In the genomic region with DNA sequence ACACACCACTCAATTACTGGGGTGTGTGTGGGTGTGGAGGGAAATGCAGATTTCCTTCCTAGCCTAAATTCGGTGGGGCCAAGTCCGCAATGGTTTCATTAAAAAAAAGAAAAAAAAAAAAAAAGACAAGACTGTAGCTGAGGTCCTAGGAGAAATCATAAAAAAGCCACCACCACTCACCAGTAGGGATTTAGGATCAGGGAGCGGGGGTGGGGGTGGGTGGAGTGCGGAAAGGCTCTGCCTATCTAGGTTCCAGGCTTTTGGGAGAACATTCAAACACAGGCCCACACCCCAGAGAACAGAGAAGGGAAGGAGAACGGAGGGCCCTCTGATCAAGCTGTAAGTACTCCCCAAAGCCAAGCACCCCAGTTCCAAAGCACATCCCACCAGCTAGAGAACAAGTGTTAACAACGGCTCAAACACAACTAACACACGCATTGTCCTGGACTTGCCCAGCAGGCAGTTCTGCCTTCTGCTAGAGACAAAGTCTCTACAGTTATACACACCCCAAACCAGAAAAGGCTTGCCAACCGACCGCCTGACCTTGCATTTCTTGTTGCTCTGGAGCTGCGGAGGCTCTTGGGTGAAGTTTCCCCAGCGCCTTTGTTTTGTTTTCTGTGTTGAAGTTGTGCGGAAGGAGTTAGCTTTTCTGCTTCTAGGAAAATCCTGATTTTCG, we compare ENCODE assay signal across 8 mouse cellular contexts. TPM values are rescaled to one million over a fixed set of nuclear protein-coding genes. Genes with fewer than 3 reads are reported as not detected.
DNase-seq lines count a peak whose midpoint lies in the region; ATAC-seq and TF ChIP-seq lines count a peak whose summit lies in the region.

No protein-coding gene starts in this region.

- intact Hi-C loops in left cerebral cortex, postnatal 4 days (cut with DNase I), result loop anchor here (10.0 kb wide), 1 partner anchor 112 kb away; no protein-coding TSS in a partner anchor
- intact Hi-C loops in heart, postnatal 14 days (cut with DNase I), result loop anchor here (5.0 kb wide), 1 partner anchor 64 kb away; a partner anchor contains a TSS

- peaks cover 13 to 19% of the 10 kb centered on the region in 2 experiments for H3K4me1 ChIP-seq in MEL (ENCODE audit: control insufficient read depth in 1 of 2, insufficient read depth in 2 of 2, low read length in 2 of 2)
- peaks cover 27% of the 10 kb centered on the region for H3K4me1 ChIP-seq in neural tube, embryonic 12.5 days

- peaks cover 18 to 28% of the 10 kb centered on the region in 2 experiments for H3K36me3 ChIP-seq in MEL (ENCODE audit: control insufficient read depth in 1 of 2, insufficient read depth in 2 of 2, low read length in 2 of 2)
- H3K36me3 ChIP-seq in neural tube, embryonic 12.5 days, result peaks cover 23% of the 10 kb centered on the region

- no peak for TF ChIP-seq CTCF in MEL (IDR thresholded peaks at IDR 0.05 in 2 of 3, conservative IDR thresholded peaks at IDR 0.05 in 1 of 3; ENCODE audit: control insufficient read depth in 1 of 3, insufficient read depth in 1 of 3, low read depth in 2 of 3, low read length in 3 of 3, poor library complexity in 1 of 3, severe bottlenecking in 1 of 3)

- H3K9ac ChIP-seq in MEL (ENCODE audit: control insufficient read depth, low read depth, low read length, poor library complexity, severe bottlenecking), result peak overlapping the region; percentile 88
- peak overlapping the region; percentile 67 for H3K9ac ChIP-seq in neural tube, embryonic 12.5 days

- H3K4me3 ChIP-seq in MEL (ENCODE audit: control insufficient read depth in 1 of 2, insufficient read depth in 1 of 2, low read depth in 2 of 2, low read length in 2 of 2), result peak overlapping the region; percentile 82 to 84
- peak overlapping the region; percentile 55 for H3K4me3 ChIP-seq in neural tube, embryonic 12.5 days

- H3K27ac ChIP-seq in MEL (ENCODE audit: control insufficient read depth, low read depth, low read length), result peak overlapping the region; percentile 94
- peak overlapping the region; percentile 81 for H3K27ac ChIP-seq in neural tube, embryonic 12.5 days

- TF ChIP-seq RAD21 in MEL (IDR thresholded peaks at IDR 0.05; ENCODE audit: low read depth, low read length), result no peak

- DNase-seq in left cerebral cortex, adult 18-20 months (ENCODE audit: low spot score in 2 of 2), result peak; percentile 9 to 30
- DNase-seq in left cerebral cortex, postnatal 4 days, result no peak
- DNase-seq in MEL (ENCODE audit: low read depth, low spot score) (peak; percentile 62), liver (peak; percentile 55)
- DNase-seq in embryo, embryonic 9.5 days (ENCODE audit: extremely low spot score), result peak; percentile 64
- peak; percentile 19 to 42 for DNase-seq in heart, postnatal 14 days
- no peak for DNase-seq in cerebellum, postnatal 4 days (ENCODE audit: low spot score in 2 of 2)

- H3K79me2 ChIP-seq in MEL (ENCODE audit: control insufficient read depth, insufficient read depth, low read length, poor library complexity), result peaks cover 17% of the 10 kb centered on the region

- TF ChIP-seq EP300 in MEL (IDR thresholded peaks at IDR 0.05; ENCODE audit: low read depth in 1 of 2, low read length in 2 of 2), result no peak

- TF ChIP-seq POLR2A in MEL (IDR thresholded peaks at IDR 0.05; ENCODE audit: control insufficient read depth in 1 of 2, insufficient read depth in 1 of 2, low read depth in 1 of 2, low read length in 2 of 2, poor library complexity in 1 of 2), result no peak

- WGBS in neural tube, embryonic 12.5 days, result under 1% methylated on average over 13 of the region's 13 CpGs

- peak overlapping the region; percentile 88 for H3K4me2 ChIP-seq in neural tube, embryonic 12.5 days (replicated peaks)

- no peaks in the 10 kb centered on the region for H3K27me3 ChIP-seq in MEL (ENCODE audit: control insufficient read depth in 1 of 2, insufficient read depth in 2 of 2, low read length in 2 of 2)
- H3K27me3 ChIP-seq in neural tube, embryonic 12.5 days (replicated peaks), result no peaks in the 10 kb centered on the region

- no peaks in the 10 kb centered on the region for H3K9me3 ChIP-seq in MEL (replicated peaks; ENCODE audit: insufficient read depth, low read length)
- H3K9me3 ChIP-seq in neural tube, embryonic 12.5 days, result no peaks in the 10 kb centered on the region

- ATAC-seq in neural tube, embryonic 12.5 days (ENCODE audit: low FRiP score, low read depth), result peak; percentile 45; the same call in 1 of the 2 replicates

TF ChIP-seq in MEL, 35 proteins besides CTCF, POLR2A, EP300 and RAD21:
- TF ChIP-seq MAX (IDR thresholded peaks at IDR 0.05; ENCODE audit: low read length) (0 out of 2 replicates have a peak, but pooled peaks have one; percentile 31), E2F4 (IDR thresholded peaks at IDR 0.05; ENCODE audit: borderline replicate concordance, low read depth, low read length) (no peak), NELFE (IDR thresholded peaks at IDR 0.05; ENCODE audit: low read depth, low read length) (0 out of 2 replicates have a peak, but pooled peaks have one; percentile 9), GATA1 (IDR thresholded peaks at IDR 0.05; ENCODE audit: low read depth, low read length) (no peak), SMC3 (IDR thresholded peaks at IDR 0.05; ENCODE audit: low read depth, low read length) (no peak), ZNF384 (IDR thresholded peaks at IDR 0.05; ENCODE audit: low read depth, low read length) (peak; percentile 55), CHD1 (IDR thresholded peaks at IDR 0.05; ENCODE audit: low read depth, low read length) (0 out of 2 replicates have a peak, but pooled peaks have one; percentile 84), USF1 (IDR thresholded peaks at IDR 0.05; ENCODE audit: low read depth, low read length) (no peak), NRF1 (IDR thresholded peaks at IDR 0.05; ENCODE audit: insufficient read depth, low read depth, low read length, poor library complexity, severe bottlenecking) (no peak)

RNA-seq across cellular contexts. Expression of a gene that starts 27.2 kb away (rescaled TPM):
- total RNA-seq in left cerebral cortex, adult 18-20 months (2021), result 100 to 1,000 TPM; 224 to 230 TPM
- total RNA-seq in left cerebral cortex, postnatal 4 days (2021), result 100 to 1,000 TPM; 143 to 167 TPM
- total RNA-seq in MEL (2012; rRNA removed), result 65.1 and 75.2 TPM in 2 replicates
- polyA plus RNA-seq in MEL (2012; ENCODE audit: insufficient read depth in 1 of 2, insufficient read length in 2 of 2, low read depth in 1 of 2, low replicate concordance in 2 of 2, missing spikeins in 1 of 2), result 100 to 1,000 TPM in 1 of 2 experiments, not detected in 1; 105 TPM
- total RNA-seq in heart, postnatal 14 days (2021), result 10 to 100 TPM; 54.1 to 59.4 TPM
- 19.7 and 21.2 TPM in 2 replicates for polyA plus RNA-seq in neural tube, embryonic 12.5 days (2016; fragmentation: Nextera tagmentation; extraction: Ambion mirVana)

RNA-seq across cellular contexts. Expression of a gene that starts 50.3 kb away (rescaled TPM):
- total RNA-seq in left cerebral cortex, adult 18-20 months (2021), result 10 to 100 TPM; 67.2 to 71.2 TPM
- 10 to 100 TPM; 98.4 to 99.3 TPM for total RNA-seq in left cerebral cortex, postnatal 4 days (2021)
- 0.96 and 1.4 TPM in 2 replicates for total RNA-seq in MEL (2012; rRNA removed)
- polyA plus RNA-seq in MEL (2012; ENCODE audit: insufficient read depth in 1 of 2, insufficient read length in 2 of 2, low read depth in 1 of 2, low replicate concordance in 2 of 2, missing spikeins in 1 of 2), result 1 to 10 TPM in 1 of 2 experiments, not detected in 1; 2.6 TPM
- 1 to 10 TPM; 1.0 to 1.4 TPM for total RNA-seq in heart, postnatal 14 days (2021)
- 18.5 and 19.0 TPM in 2 replicates for polyA plus RNA-seq in neural tube, embryonic 12.5 days (2016; fragmentation: Nextera tagmentation; extraction: Ambion mirVana)

Comparison
In these comparisons a context has a peak if more than half of its experiments do, and no peak if none do; other contexts are left out.
1. DNase-seq: peak in left cerebral cortex, adult 18-20 months (2 of 2), MEL (single experiment), embryo, embryonic 9.5 days (single experiment), heart, postnatal 14 days (2 of 2) and liver (single experiment); none in left cerebral cortex, postnatal 4 days (single experiment) and cerebellum, postnatal 4 days (0 of 2).
2. RNA of a gene that starts 50.3 kb away (total RNA-seq): 98.4 to 99.3 TPM in left cerebral cortex, postnatal 4 days and 67.2 to 71.2 TPM in left cerebral cortex, adult 18-20 months; 1.0 to 1.4 TPM in heart, postnatal 14 days and 0.96 to 1.4 TPM in MEL; every median in the first group is over 10 times any median in the second.